Mouse (Mus musculus) kidney, embryonic 15.5 days (tissue): Measurements from ENCODE around the gene Ddx5. TPM values are rescaled to one million over a fixed set of nuclear protein-coding genes. Genes with fewer than 3 reads are reported as not detected.
A peak's percentile ranks its signal among the peaks of the same experiment; 100 is the strongest.
"Not testable (repeated sequence)": the region's sequence is repeated elsewhere in the genome, so short reads cannot be mapped to it uniquely, and the experiment has no call there.

ENCODE experiments used
- ATAC-seq: fragments of 200-750 bp; cut with Nextera tagmentation; replicated peaks from 2 replicates; pipeline ENCODE4 v1.8.0; 2017; ENCODE audit warnings: moderate TSS enrichment; ENCODE audit not compliant: low FRiP score
- H3K27ac ChIP-seq: fragments of 300-500 bp; sonication (generic); 2 replicates; pipeline ENCODE4 v1.5.1; 2015; ENCODE audit warnings: mild to moderate bottlenecking, inconsistent platforms
- H3K27me3 ChIP-seq: fragments of 300-500 bp; sonication (generic); 2 replicates; pipeline ENCODE4 v1.6.1; 2015; ENCODE audit warnings: inconsistent platforms
- H3K36me3 ChIP-seq: fragments of 300-500 bp; sonication (generic); 2 replicates; pipeline ENCODE4 v1.6.1; 2015; ENCODE audit warnings: inconsistent platforms
- H3K4me1 ChIP-seq: fragments of 300-500 bp; sonication (generic); 2 replicates; pipeline ENCODE4 v1.6.1; 2015; ENCODE audit warnings: inconsistent platforms
- H3K4me2 ChIP-seq: fragments of 300-500 bp; sonication (generic); 2 replicates; pipeline ENCODE4 v1.6.1; 2015; ENCODE audit warnings: moderate library complexity, mild to moderate bottlenecking, inconsistent platforms
- H3K4me3 ChIP-seq: fragments of 300-500 bp; sonication (generic); replicated peaks from 2 replicates; pipeline ENCODE4 v1.5.1; 2015; ENCODE audit warnings: mild to moderate bottlenecking, inconsistent platforms
- H3K9ac ChIP-seq: fragments of 300-500 bp; sonication (generic); 2 replicates; pipeline ENCODE4 v1.6.1; 2015; ENCODE audit warnings: mild to moderate bottlenecking, inconsistent platforms
- H3K9me3 ChIP-seq: fragments of 300-500 bp; sonication (generic); replicated peaks from 2 replicates; pipeline ENCODE4 v1.6.1; 2016; ENCODE audit warnings: inconsistent platforms
- WGBS: fragments of 180-500 bp; shearing (Covaris S2); methylation state at CpG from one replicate; pipeline ENCODE4 v1.1.7; 2015; ENCODE audit warnings: mixed read lengths; 5-methylcytosine and 5-hydroxymethylcytosine counted together
- polyA plus RNA-seq: library from polyadenylated mRNA; unstranded; fragments of >200 nt; fragmentation: Nextera tagmentation; extraction: Ambion mirVana; gene quantifications from 2 replicates; pipeline ENCODE4 v1.2.1, GENCODE M21; 2015

Ddx5 gene
- polyA plus RNA-seq, 1 experiment from 2014 or later: 344 TPM

DNA sequence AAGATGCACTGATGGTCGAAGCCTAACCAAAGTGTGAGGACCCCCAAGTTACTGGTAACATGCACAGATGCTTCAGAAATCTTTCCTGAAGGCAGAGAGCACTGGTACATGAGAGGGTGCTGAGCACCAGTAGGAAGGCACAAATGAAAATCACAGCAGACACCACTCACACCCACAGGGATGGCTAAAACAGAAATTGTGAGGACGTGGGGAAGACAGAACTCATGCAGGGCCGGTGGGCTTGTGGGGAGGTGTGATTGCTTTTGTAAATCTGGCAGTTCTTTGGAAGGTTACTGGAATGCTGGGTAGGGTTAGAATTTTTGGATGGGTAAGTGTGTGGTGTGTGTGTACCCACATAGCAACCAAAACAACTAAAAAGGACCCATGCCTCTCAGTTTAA lies 28.2 kb upstream of the Ddx5 start:
- no peaks in the 10 kb centered on the region for H3K9me3 ChIP-seq
- peaks cover 92% of the 10 kb centered on the region for H3K36me3 ChIP-seq
- no peak overlapping the region for H3K4me2 ChIP-seq
- ATAC-seq: no peak
- 89% methylated on average over 3 of the region's 3 CpGs for WGBS
- no peak overlapping the region for H3K27ac ChIP-seq
- 0 out of 2 replicates have a peak, but pooled peaks cover 10% of the 10 kb centered on the region for H3K4me1 ChIP-seq
- H3K4me3 ChIP-seq: no peak overlapping the region
- H3K27me3 ChIP-seq: no peaks in the 10 kb centered on the region
- H3K9ac ChIP-seq: no peak overlapping the region

DNA sequence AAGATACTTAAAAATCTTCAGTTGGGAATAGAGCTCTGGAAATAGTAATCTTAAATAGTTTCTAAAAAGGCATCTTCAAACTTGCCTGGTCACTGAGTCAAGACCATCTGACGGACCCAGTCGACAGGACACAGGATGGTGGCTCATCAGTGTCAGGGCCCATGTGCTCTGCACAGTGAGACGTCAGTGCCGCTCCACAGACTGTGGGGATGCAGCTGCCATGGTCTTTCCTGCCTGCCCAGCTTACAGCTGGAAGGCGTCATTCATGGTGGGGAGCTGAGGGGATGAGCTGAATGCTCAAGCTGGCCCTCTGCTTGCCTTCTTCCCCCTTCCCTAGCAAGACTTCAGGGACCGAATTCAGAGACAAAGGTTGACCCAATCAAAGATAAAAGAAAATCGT lies 27.3 kb upstream of the Ddx5 start:
- H3K9me3 ChIP-seq: no peaks in the 10 kb centered on the region
- H3K36me3 ChIP-seq: peaks cover 96% of the 10 kb centered on the region
- H3K4me3 ChIP-seq: no peak overlapping the region
- no peak for ATAC-seq
- WGBS: 70% methylated on average over 7 of the region's 7 CpGs
- H3K4me1 ChIP-seq: 0 out of 2 replicates have a peak, but pooled peaks cover 8% of the 10 kb centered on the region
- no peak overlapping the region for H3K4me2 ChIP-seq
- H3K9ac ChIP-seq: no peak overlapping the region
- no peaks in the 10 kb centered on the region for H3K27me3 ChIP-seq
- no peak overlapping the region for H3K27ac ChIP-seq

DNA sequence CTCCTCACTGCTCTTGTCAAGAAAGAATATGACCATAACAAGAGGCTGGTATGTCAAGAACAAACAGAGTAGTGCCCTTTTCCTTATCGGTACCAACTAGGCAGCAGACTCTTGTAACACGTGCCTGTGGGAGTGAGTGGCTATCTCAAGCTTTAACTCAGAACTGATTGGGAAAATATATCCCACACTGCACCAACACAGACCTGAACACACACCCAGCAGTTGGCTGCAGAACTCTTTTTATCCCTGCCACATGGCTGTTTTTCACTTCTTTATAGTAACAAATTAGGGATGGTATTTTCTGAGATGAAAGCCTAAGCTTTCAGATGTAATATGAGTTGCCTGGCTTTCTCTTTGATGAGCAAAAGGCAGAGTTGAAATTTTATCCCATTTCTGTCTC lies 26.8 kb upstream of the Ddx5 start:
- H3K27ac ChIP-seq: no peak overlapping the region
- no peaks in the 10 kb centered on the region for H3K9me3 ChIP-seq
- H3K9ac ChIP-seq: no peak overlapping the region
- 81% methylated on average over 2 of the region's 2 CpGs for WGBS
- 0 out of 2 replicates have a peak, but pooled peaks cover 7% of the 10 kb centered on the region for H3K4me1 ChIP-seq
- H3K27me3 ChIP-seq: no peaks in the 10 kb centered on the region
- peaks cover 96% of the 10 kb centered on the region for H3K36me3 ChIP-seq
- ATAC-seq: no peak
- no peak overlapping the region for H3K4me2 ChIP-seq
- no peak overlapping the region for H3K4me3 ChIP-seq

DNA sequence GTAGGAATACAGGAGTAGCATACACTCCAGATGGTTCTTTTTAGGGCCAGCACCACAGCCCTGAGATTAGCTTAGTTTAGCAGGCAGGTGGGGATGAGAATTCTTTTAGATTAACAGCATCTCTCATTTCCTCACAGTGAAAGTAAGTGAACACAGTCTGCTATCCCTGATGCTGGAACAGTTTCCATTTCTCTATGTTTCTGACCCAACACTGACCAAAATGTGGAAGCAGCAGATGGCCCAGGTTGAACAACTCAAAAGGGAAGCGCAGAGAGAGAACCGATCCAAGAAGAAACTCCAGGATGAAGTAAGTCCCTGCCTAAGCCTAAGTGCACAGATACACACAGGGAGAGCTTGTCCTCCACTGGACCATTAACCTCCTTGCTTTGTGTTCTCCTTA lies 26.3 kb upstream of the Ddx5 start:
- no peaks in the 10 kb centered on the region for H3K27me3 ChIP-seq
- no peak for ATAC-seq
- no peak overlapping the region for H3K4me2 ChIP-seq
- WGBS: 90% methylated on average over 2 of the region's 2 CpGs
- H3K4me1 ChIP-seq: 0 out of 2 replicates have a peak, but pooled peaks cover 7% of the 10 kb centered on the region
- peaks cover 96% of the 10 kb centered on the region for H3K36me3 ChIP-seq
- H3K27ac ChIP-seq: no peak overlapping the region
- H3K9ac ChIP-seq: no peak overlapping the region
- no peak overlapping the region for H3K4me3 ChIP-seq
- H3K9me3 ChIP-seq: no peaks in the 10 kb centered on the region

DNA sequence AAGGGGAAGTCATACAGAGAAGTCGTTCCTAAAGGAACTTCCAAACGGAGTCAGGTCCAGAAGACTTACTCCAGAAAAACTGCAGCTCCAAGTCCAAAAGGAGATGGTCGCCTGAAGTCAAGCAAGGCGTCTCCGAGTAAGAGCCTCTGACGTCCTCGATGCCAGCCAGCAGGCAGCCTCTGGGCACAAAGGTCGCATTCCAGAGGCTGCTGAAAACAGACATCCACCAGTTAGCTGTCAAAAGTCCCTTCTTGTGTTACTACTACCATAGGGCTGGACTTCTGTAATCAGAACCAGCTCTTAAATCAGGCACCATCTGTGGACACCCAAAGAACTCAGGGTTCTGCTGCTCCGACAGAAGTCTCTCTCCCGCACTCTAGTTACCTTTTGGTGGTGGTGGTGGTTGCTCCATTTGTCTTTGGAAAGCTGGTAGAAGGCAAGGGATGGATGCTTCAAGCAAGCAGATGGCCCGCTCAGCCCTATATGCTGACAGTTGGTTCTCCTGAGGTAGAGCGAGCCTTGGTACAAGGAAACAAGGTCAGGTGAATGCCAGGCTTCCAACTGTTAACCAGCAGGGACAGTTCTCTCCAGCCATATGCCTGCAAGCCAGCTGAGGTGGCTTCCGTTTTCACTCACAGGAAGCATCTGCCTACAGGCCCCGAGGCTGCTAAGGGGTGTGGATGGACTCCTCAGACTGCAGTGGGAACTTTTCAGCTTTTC lies 25.8 kb upstream of the Ddx5 start:
- H3K36me3 ChIP-seq: peaks cover 98% of the 10 kb centered on the region
- 66% methylated on average over 14 of the region's 14 CpGs for WGBS
- no peak for ATAC-seq
- H3K27ac ChIP-seq: no peak overlapping the region
- no peaks in the 10 kb centered on the region for H3K9me3 ChIP-seq
- no peak overlapping the region for H3K4me3 ChIP-seq
- H3K4me1 ChIP-seq: 0 out of 2 replicates have a peak, but pooled peaks cover 7% of the 10 kb centered on the region
- no peak overlapping the region for H3K9ac ChIP-seq
- no peaks in the 10 kb centered on the region for H3K27me3 ChIP-seq
- H3K4me2 ChIP-seq: no peak overlapping the region

DNA sequence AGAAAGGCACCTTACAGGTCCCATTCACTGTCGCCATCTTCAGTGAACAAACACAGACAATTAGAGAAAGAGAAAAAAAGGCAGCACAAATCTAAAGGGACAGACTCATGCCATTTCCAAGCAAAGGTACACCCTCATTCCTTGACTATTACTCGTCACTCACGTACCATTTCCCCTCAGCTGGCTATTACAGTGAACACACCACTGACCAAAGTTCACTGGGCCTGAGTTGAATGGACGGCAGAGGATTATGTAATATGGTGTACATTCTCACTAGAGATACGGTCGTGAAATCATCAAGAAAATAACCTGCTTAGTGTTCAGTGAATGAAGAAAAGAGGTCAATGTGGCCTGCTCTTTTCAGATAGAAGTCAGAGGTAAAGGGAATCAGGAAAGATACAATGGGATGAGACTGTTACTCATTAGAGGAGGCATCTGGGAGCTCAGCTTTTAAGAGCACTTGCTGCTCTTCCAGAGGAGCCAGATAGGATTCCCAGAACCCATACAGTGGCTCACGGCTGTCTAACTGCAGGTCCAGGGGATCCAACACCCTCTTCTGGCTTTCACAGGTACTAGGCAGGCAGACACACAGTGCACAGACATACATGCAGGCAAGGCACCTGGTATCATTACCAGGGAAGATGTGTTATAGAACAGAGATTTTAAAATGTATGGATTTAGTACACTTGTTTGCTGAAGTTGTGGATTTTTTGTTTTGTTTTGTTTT lies 23.6 kb upstream of the Ddx5 start:
- no peak overlapping the region for H3K9ac ChIP-seq
- H3K36me3 ChIP-seq: peaks cover 96% of the 10 kb centered on the region
- H3K27ac ChIP-seq: no peak overlapping the region
- ATAC-seq: no peak
- no peak overlapping the region for H3K4me2 ChIP-seq
- WGBS: 86% methylated on average over 7 of the region's 7 CpGs
- 0 out of 2 replicates have a peak, but pooled peaks cover 4% of the 10 kb centered on the region for H3K4me1 ChIP-seq
- H3K9me3 ChIP-seq: no peaks in the 10 kb centered on the region
- no peaks in the 10 kb centered on the region for H3K27me3 ChIP-seq
- H3K4me3 ChIP-seq: no peak overlapping the region

DNA sequence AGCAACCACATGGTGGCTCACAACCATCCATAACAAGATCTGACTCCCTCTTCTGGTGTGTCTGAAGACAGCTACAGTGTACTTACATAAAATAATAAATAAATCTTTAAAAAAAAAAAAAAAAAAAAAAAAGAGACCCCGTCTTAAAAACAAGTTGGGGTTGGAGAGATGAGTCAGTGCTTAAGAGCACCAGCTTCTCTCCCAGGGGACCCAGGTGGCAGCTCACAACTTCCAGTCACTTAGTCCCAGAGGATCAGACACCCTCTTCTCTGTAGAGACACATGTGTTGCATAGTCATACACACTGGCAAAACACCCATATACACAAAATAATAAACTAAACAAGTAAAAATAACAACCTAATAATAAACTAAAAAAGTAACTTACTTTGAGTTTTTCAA lies 18.5 kb upstream of the Ddx5 start:
- ATAC-seq, H3K4me2 ChIP-seq, H3K27ac ChIP-seq, H3K27me3 ChIP-seq, H3K4me3 ChIP-seq, H3K9me3 ChIP-seq, H3K9ac ChIP-seq, H3K4me1 ChIP-seq: not testable (repeated sequence)
- peaks cover 84% of the 10 kb centered on the region for H3K36me3 ChIP-seq
- 100% methylated on average over 1 of the region's 1 CpGs for WGBS

DNA sequence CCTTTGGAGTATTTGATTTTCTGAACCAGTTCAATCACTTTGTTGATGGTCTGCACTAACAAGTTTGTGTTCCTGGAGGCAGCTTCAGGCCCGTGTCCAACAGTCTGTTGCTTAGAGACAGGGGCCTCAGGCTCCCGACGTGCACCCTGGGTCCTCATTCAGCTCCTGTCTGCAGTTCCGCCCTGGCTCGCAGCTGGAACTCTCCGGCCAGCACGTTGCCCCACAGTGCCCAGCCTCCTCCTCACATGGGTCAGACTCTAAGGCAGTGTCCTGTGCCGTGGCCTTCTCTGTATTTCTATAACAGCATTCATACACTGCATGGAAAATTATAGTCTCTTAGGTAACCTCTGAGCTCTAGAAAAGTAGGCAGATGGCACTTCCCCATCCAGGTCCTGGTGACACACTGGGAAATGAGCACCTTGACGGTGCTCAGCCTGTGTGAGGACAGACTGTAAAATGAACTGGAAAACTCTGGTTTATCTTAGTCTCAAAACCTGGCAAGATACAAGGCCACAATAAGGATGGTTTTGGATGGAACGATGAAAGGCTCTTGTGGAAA lies 13.2 kb upstream of the Ddx5 start:
- peaks cover 90% of the 10 kb centered on the region for H3K36me3 ChIP-seq
- 89% methylated on average over 10 of the region's 10 CpGs for WGBS

DNA sequence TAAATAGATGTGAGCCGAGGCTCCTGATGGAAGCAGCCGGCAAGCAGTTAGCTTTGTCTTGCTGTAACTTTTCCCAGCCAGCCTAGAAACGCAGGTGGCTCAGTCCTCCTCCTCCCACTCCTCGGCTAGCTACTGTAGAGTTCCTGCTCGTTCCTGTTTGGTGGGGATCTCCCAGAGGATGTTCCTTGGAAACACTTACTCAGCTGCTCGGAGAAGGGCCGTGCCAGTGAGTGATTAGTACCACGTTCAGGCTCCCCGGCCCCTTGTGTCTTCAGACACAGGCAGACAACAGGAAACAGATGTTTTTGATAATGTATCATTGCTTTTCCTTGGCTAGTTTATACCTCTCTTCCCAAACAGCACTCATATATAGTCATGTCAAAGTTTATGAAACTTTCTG lies 6.7 kb upstream of the Ddx5 start:
- H3K9me3 ChIP-seq: peaks cover 5% of the 10 kb centered on the region
- H3K9ac ChIP-seq: no peak overlapping the region
- peaks cover 6% of the 10 kb centered on the region; the same call in 1 of the 2 replicates for H3K4me1 ChIP-seq
- H3K27me3 ChIP-seq: no peaks in the 10 kb centered on the region
- no peak overlapping the region for H3K4me3 ChIP-seq
- ATAC-seq: no peak
- no peak overlapping the region for H3K4me2 ChIP-seq
- 0 out of 2 replicates have a peak overlapping the region, but pooled peaks have one; percentile 24 for H3K27ac ChIP-seq
- peaks cover 84% of the 10 kb centered on the region for H3K36me3 ChIP-seq
- WGBS: 54% methylated on average over 9 of the region's 9 CpGs

More for the DNA sequence above, 13.2 kb upstream of the Ddx5 start:
- Histone ChIP-seq H3K4me1 (no peaks in the 10 kb centered on the region), H3K4me3 (no peak overlapping the region), H3K27me3 (no peaks in the 10 kb centered on the region), H3K9me3 (peaks cover 5% of the 10 kb centered on the region), H3K27ac (no peak overlapping the region), H3K9ac (no peak overlapping the region), H3K4me2 (no peak overlapping the region)
- no peak for ATAC-seq

DNA sequence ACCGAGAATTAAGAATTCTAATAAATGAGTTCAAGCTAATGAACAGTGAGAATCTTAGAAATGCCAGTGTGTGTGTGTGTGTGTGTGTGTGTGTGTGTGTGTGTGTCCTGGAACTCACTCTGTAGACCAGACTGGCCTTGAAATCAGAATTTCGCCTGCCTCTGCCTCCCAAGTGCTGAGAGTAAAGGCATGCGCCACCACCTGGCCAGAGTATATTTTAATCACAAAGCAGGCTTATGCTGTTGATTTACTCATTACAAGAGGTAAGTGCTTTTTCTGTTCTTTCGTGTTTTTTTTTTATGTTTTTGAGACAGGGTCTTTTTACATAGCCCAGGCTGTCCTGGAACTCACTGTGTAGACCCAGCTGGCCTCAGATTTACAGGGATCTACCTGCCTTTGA lies 4.9 kb upstream of the Ddx5 start:
- peaks cover 11% of the 10 kb centered on the region; the same call in 1 of the 2 replicates for H3K4me1 ChIP-seq
- H3K36me3 ChIP-seq: peaks cover 65% of the 10 kb centered on the region
- H3K27ac ChIP-seq: no peak overlapping the region
- H3K4me2 ChIP-seq: no peak overlapping the region
- WGBS: 82% methylated on average over 4 of the region's 4 CpGs
- H3K27me3 ChIP-seq: no peaks in the 10 kb centered on the region
- no peak overlapping the region for H3K9ac ChIP-seq
- ATAC-seq: no peak
- H3K4me3 ChIP-seq: no peak overlapping the region
- peaks cover 5% of the 10 kb centered on the region for H3K9me3 ChIP-seq

DNA sequence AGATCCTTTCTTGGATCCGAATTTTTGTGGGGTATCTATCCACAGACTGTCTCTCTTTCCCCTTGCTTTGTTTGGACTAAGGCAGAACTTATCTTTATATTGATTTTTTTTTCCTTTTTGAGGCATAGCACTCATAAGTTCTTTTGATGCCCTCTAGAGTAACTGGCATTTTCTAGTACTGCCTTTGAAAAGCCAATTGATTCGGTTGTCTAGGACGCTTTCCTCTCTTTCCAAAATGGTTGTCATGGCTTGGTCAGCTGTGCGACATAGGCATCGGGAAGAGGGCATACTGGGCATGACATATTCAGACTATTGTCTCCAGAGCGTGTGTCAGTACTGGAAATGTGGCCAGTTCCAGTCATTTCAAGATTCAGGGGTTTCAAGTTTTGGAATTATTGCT lies 664 bp upstream of the Ddx5 start:
- H3K9me3 ChIP-seq: no peaks in the 10 kb centered on the region
- H3K4me3 ChIP-seq: peak overlapping the region; percentile 87
- H3K4me2 ChIP-seq: peak overlapping the region; percentile 78
- H3K36me3 ChIP-seq: peaks cover 49% of the 10 kb centered on the region
- H3K4me1 ChIP-seq: peaks cover 20% of the 10 kb centered on the region
- no peak for ATAC-seq
- peak overlapping the region; percentile 97 for H3K9ac ChIP-seq
- 2% methylated on average over 6 of the region's 6 CpGs for WGBS
- H3K27ac ChIP-seq: peak overlapping the region; percentile 100
- H3K27me3 ChIP-seq: no peaks in the 10 kb centered on the region
